Mouse (Mus musculus): ENCODE data around the gene Slc1a3. TPM values are rescaled to one million over a fixed set of nuclear protein-coding genes. Genes with fewer than 3 reads are reported as not detected.

The Slc1a3 gene
- polyA plus RNA-seq, 1 experiment, result 23.1 TPM

- 89% methylated on average over 11 of the region's 11 CpGs for WGBS
- no peak for DNase-seq
- Histone ChIP-seq H3K4me1 (replicated peaks; ENCODE audit: control insufficient read depth, insufficient read depth, low read length) (no peaks in the 10 kb centered on the region), H3K27me3 (ENCODE audit: control insufficient read depth, insufficient read depth, low read length) (no peaks in the 10 kb centered on the region), H3K36me3 (ENCODE audit: control insufficient read depth, insufficient read depth, low read length) (no peaks in the 10 kb centered on the region), H3K27ac (ENCODE audit: control insufficient read depth, insufficient read depth, low read length) (no peak overlapping the region), H3K4me3 (ENCODE audit: control insufficient read depth, insufficient read depth, low read length) (no peak overlapping the region)
- TF ChIP-seq CTCF (IDR thresholded peaks at IDR 0.05; ENCODE audit: borderline replicate concordance, control insufficient read depth, extremely low read depth, insufficient read depth, low read length, poor library complexity) (no peak), POLR2A (IDR thresholded peaks at IDR 0.05; ENCODE audit: control insufficient read depth, extremely low read depth, insufficient read depth, low read length, poor library complexity) (no peak)
Measured at GRCm38 (mm10) chr15:8615511-8616224, 94.9 kb downstream of the Slc1a3 start.

- no peak overlapping the region for H3K4me3 ChIP-seq (ENCODE audit: control insufficient read depth, insufficient read depth, low read length)
- 97% methylated on average over 5 of the region's 5 CpGs for WGBS
- no peak for TF ChIP-seq POLR2A (IDR thresholded peaks at IDR 0.05; ENCODE audit: control insufficient read depth, extremely low read depth, insufficient read depth, low read length, poor library complexity)
- TF ChIP-seq CTCF (IDR thresholded peaks at IDR 0.05; ENCODE audit: borderline replicate concordance, control insufficient read depth, extremely low read depth, insufficient read depth, low read length, poor library complexity), result no peak
- H3K27me3 ChIP-seq (ENCODE audit: control insufficient read depth, insufficient read depth, low read length), result no peaks in the 10 kb centered on the region
- no peaks in the 10 kb centered on the region for H3K36me3 ChIP-seq (ENCODE audit: control insufficient read depth, insufficient read depth, low read length)
- no peak overlapping the region for H3K27ac ChIP-seq (ENCODE audit: control insufficient read depth, insufficient read depth, low read length)
- no peaks in the 10 kb centered on the region for H3K4me1 ChIP-seq (replicated peaks; ENCODE audit: control insufficient read depth, insufficient read depth, low read length)
- no peak for DNase-seq
Measured at GRCm38 (mm10) chr15:8614701-8615100, 95.9 kb downstream of the Slc1a3 start.

GRCm38 (mm10) chr15:8605538-8606188 is 104.9 kb downstream of the Slc1a3 start:
- 92% methylated on average over 6 of the region's 6 CpGs for WGBS
- H3K27me3 ChIP-seq (ENCODE audit: control insufficient read depth, insufficient read depth, low read length), result no peaks in the 10 kb centered on the region
- no peak for DNase-seq
- no peak overlapping the region for H3K27ac ChIP-seq (ENCODE audit: control insufficient read depth, insufficient read depth, low read length)
- H3K4me1 ChIP-seq (replicated peaks; ENCODE audit: control insufficient read depth, insufficient read depth, low read length), result no peaks in the 10 kb centered on the region
- no peak for TF ChIP-seq CTCF (IDR thresholded peaks at IDR 0.05; ENCODE audit: borderline replicate concordance, control insufficient read depth, extremely low read depth, insufficient read depth, low read length, poor library complexity)
- TF ChIP-seq POLR2A (IDR thresholded peaks at IDR 0.05; ENCODE audit: control insufficient read depth, extremely low read depth, insufficient read depth, low read length, poor library complexity), result no peak
- H3K36me3 ChIP-seq (ENCODE audit: control insufficient read depth, insufficient read depth, low read length), result no peaks in the 10 kb centered on the region
- no peak overlapping the region for H3K4me3 ChIP-seq (ENCODE audit: control insufficient read depth, insufficient read depth, low read length)

GRCm38 (mm10) chr15:8602362-8602761 is 108.2 kb downstream of the Slc1a3 start:
- no peak overlapping the region for H3K27ac ChIP-seq (ENCODE audit: control insufficient read depth, insufficient read depth, low read length)
- H3K4me3 ChIP-seq (ENCODE audit: control insufficient read depth, insufficient read depth, low read length), result no peak overlapping the region
- no peaks in the 10 kb centered on the region for H3K36me3 ChIP-seq (ENCODE audit: control insufficient read depth, insufficient read depth, low read length)
- no peaks in the 10 kb centered on the region for H3K4me1 ChIP-seq (replicated peaks; ENCODE audit: control insufficient read depth, insufficient read depth, low read length)
- H3K27me3 ChIP-seq (ENCODE audit: control insufficient read depth, insufficient read depth, low read length), result no peaks in the 10 kb centered on the region
- WGBS, result 80% methylated on average over 6 of the region's 6 CpGs
- TF ChIP-seq POLR2A (IDR thresholded peaks at IDR 0.05; ENCODE audit: control insufficient read depth, extremely low read depth, insufficient read depth, low read length, poor library complexity) (no peak), CTCF (IDR thresholded peaks at IDR 0.05; ENCODE audit: borderline replicate concordance, control insufficient read depth, extremely low read depth, insufficient read depth, low read length, poor library complexity) (no peak)
- no peak for DNase-seq

- no peak overlapping the region for H3K27ac ChIP-seq (ENCODE audit: control insufficient read depth, insufficient read depth, low read length)
- WGBS, result 95% methylated on average over 13 of the region's 13 CpGs
- no peaks in the 10 kb centered on the region for H3K36me3 ChIP-seq (ENCODE audit: control insufficient read depth, insufficient read depth, low read length)
- no peaks in the 10 kb centered on the region for H3K27me3 ChIP-seq (ENCODE audit: control insufficient read depth, insufficient read depth, low read length)
- no peak for DNase-seq
- H3K4me1 ChIP-seq (replicated peaks; ENCODE audit: control insufficient read depth, insufficient read depth, low read length), result no peaks in the 10 kb centered on the region
- no peak overlapping the region for H3K4me3 ChIP-seq (ENCODE audit: control insufficient read depth, insufficient read depth, low read length)
- TF ChIP-seq CTCF (IDR thresholded peaks at IDR 0.05; ENCODE audit: borderline replicate concordance, control insufficient read depth, extremely low read depth, insufficient read depth, low read length, poor library complexity) (no peak), POLR2A (IDR thresholded peaks at IDR 0.05; ENCODE audit: control insufficient read depth, extremely low read depth, insufficient read depth, low read length, poor library complexity) (no peak)
Measured at GRCm38 (mm10) chr15:8601312-8602146, 109.0 kb downstream of the Slc1a3 start.

GRCm38 (mm10) chr15:8596375-8596900 is 114.1 kb downstream of the Slc1a3 start:
- WGBS, result 94% methylated on average over 8 of the region's 8 CpGs
- H3K27me3 ChIP-seq (ENCODE audit: control insufficient read depth, insufficient read depth, low read length), result no peaks in the 10 kb centered on the region
- no peaks in the 10 kb centered on the region for H3K4me1 ChIP-seq (replicated peaks; ENCODE audit: control insufficient read depth, insufficient read depth, low read length)
- no peak overlapping the region for H3K4me3 ChIP-seq (ENCODE audit: control insufficient read depth, insufficient read depth, low read length)
- no peaks in the 10 kb centered on the region for H3K36me3 ChIP-seq (ENCODE audit: control insufficient read depth, insufficient read depth, low read length)
- no peak overlapping the region for H3K27ac ChIP-seq (ENCODE audit: control insufficient read depth, insufficient read depth, low read length)
- no peak for DNase-seq
- TF ChIP-seq POLR2A (IDR thresholded peaks at IDR 0.05; ENCODE audit: control insufficient read depth, extremely low read depth, insufficient read depth, low read length, poor library complexity) (no peak), CTCF (IDR thresholded peaks at IDR 0.05; ENCODE audit: borderline replicate concordance, control insufficient read depth, extremely low read depth, insufficient read depth, low read length, poor library complexity) (no peak)
